Mouse (Mus musculus): Measurements from ENCODE around the gene Gm49380.

Gene Gm49380

GRCm38 (mm10) chr9:44093612-44094503, 19.4 kb downstream of the Gm49380 start:
- DNase-seq (ENCODE audit: low read depth, low spot score) = peak; percentile 63

DNA sequence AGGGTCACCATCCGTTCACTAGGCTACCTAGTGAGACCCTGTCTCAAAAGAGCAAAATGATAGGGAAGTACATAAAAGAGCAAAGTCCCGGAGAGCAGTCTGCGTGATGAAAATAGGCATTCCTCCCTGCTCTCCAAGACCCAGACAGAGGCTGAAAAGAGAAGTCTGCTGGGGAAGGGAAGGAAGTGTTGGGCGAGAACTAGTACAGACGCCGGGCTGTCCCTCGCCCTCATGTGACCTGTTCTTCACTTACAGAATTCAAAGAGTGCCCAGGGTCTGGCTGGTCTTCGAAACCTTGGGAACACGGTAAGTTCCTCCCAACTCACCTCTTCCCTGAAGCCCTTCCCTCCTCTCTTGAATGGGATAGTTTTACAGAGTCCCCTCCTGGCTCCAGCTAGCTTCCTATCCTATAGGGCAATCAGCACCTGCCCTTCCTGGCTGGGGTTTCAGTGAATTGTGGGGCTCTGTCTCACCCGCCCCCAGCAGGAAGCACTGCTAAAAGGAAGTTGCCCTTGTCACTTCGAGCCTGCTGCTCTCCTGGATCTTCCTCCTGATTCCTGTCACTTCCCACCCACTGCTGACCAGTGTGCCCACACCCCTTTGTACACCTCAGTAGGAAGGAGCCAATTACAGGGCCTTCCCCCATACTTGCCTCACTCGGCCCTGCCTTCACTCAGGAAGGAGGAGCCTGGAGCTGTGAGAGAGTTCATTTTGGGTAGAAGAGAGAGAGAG, 24.3 kb downstream of the Gm49380 start:
- DNase-seq (ENCODE audit: low read depth, low spot score) = no peak

GRCm38 (mm10) chr9:44087761-44088455, 25.4 kb downstream of the Gm49380 start:
- no peak for DNase-seq (ENCODE audit: low read depth, low spot score)

DNA sequence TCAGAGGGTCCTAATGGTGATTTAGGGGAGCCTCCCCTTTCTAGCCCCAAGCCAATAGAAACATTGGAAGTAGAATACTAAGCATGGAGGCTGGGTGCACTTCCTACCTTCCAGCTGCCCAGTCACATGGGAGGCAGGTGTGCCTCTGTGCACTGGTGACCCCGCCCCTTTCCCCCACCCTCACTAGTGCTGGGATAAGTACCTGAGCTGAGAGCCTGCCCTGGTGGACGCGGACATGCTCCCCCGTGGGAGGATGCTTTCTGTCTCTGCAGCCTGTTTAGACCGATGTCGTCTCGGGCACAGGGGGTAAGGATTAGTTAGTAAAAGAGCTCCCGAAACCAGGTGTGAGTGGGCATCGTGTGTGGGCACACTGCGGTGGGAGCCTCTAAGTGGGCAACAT, 26.3 kb downstream of the Gm49380 start:
- no peak for DNase-seq (ENCODE audit: low read depth, low spot score)

GRCm38 (mm10) chr9:44085741-44086665, 27.3 kb downstream of the Gm49380 start:
- DNase-seq (ENCODE audit: low read depth, low spot score) = no peak

GRCm38 (mm10) chr9:44085276-44085675, 28.0 kb downstream of the Gm49380 start:
- no peak for DNase-seq (ENCODE audit: low read depth, low spot score)

- DNase-seq (ENCODE audit: low read depth, low spot score) = peak; percentile 74
Observed at GRCm38 (mm10) chr9:44084659-44085229, 28.6 kb downstream of the Gm49380 start.

DNA sequence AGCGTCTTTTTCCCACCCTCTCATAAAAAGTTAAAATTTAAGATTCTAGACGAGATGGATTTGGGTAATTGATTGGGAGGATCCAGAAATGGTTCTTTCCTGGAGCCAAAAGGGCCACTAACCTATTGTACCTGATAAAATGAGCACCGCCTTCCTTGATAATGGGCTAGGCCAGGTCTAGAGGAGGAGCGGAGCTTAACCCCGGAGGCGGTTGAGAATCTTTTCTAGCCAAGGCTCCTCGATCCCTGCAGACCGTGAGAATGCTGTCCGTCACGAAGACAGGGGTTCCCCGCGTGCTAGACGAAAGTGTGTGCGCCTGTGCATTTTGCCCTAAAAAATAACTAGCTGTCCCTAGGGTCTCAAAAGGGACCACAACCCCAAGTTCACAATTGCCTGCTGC, 29.1 kb downstream of the Gm49380 start:
- DNase-seq (ENCODE audit: low read depth, low spot score) = no peak

DNA sequence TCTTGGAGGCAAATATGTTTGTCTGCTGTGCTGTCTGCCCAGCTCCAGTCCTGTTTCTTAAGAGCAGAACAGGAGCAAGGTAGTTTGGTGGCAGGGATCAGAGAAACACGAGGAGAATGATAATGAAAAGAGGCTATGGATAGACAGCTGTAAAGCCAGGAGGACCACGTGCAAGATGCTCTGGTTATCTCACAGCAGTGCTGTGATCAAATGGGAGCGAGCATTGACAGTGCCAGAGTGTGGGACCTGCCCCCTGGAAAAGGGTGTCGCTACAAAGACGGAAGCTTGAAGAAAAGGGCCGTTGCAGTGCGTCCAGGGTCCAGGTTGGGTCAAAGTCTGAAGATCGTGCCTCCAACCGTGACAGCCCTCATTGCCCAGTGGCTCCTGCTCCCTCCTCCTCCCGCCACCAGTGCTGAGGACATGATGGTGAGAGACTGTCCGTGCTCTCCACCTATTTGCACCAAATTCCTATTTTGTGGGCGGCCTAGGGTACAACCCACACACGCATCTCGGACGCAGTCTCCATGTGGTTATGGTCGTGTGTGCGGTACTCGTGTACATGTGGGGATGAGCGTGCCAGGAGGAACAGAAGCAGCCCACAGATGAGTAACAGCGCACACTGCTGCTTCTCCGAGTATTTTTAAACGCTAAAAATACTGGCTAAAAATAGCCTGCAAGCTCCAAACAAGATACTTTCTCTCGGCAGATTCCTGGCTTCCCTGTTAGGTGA, 29.7 kb downstream of the Gm49380 start:
- no peak for DNase-seq (ENCODE audit: low read depth, low spot score)

- no peak for DNase-seq (ENCODE audit: low read depth, low spot score)
Observed at GRCm38 (mm10) chr9:44082266-44082665, 31.0 kb downstream of the Gm49380 start.

- DNase-seq (ENCODE audit: low read depth, low spot score) = no peak
Observed at GRCm38 (mm10) chr9:44081581-44081980, 31.7 kb downstream of the Gm49380 start.

DNA sequence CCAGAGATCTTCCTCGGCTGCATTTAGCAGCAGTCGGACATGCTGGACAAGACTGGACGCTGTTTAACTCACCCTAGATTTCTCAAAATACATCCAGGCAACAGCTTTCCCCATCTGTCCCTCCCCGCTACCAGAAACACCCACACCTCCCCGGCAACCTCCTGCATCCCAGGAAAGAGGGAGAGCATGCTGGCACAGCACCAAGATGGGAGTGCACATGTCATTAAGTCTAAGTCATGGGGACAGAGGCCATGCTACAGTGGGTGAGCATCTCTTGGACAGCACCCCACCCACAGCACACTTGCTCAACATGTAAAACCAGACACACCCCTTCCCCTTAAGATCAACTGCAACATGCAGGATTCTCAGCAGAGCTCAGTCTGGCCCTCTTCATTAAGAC, 32.3 kb downstream of the Gm49380 start:
- DNase-seq (ENCODE audit: low read depth, low spot score) = no peak

DNA sequence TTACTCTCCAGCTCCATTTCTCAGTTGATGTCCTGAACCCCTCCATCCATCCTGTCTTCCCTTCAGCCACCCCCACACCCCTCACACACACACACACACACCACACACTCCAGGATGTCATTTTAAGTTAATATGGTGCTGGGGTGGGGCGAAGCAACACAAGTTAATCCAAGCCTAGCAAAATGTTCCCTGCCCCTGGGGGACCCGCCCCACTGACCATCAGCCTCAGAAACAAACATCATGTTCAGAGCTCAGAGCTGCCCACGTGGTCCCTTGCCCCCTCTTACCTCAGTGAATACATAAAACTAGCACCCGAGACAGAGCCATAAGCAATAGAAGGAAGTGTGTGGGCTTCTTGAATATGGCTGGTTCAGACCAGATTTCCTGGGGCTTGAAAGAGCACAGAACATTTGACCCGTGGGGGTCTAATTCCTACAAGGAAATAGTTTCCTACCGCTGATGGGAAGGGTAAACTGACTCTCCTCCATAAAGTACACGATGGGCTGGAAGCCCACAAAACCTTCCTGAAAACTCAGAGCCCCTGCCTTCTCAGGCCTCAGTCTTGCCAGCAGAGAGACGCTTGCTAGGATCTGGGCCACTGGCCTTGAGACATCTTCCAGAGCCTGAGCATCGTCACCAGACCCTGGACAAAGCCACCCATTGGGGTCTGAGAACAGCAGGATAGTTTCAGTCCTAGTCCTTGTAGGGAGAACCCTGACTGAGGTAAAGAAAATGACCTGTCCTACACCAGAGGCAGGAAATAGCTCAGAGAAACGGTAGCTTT, 33.1 kb downstream of the Gm49380 start:
- DNase-seq (ENCODE audit: low read depth, low spot score) = no peak

DNA sequence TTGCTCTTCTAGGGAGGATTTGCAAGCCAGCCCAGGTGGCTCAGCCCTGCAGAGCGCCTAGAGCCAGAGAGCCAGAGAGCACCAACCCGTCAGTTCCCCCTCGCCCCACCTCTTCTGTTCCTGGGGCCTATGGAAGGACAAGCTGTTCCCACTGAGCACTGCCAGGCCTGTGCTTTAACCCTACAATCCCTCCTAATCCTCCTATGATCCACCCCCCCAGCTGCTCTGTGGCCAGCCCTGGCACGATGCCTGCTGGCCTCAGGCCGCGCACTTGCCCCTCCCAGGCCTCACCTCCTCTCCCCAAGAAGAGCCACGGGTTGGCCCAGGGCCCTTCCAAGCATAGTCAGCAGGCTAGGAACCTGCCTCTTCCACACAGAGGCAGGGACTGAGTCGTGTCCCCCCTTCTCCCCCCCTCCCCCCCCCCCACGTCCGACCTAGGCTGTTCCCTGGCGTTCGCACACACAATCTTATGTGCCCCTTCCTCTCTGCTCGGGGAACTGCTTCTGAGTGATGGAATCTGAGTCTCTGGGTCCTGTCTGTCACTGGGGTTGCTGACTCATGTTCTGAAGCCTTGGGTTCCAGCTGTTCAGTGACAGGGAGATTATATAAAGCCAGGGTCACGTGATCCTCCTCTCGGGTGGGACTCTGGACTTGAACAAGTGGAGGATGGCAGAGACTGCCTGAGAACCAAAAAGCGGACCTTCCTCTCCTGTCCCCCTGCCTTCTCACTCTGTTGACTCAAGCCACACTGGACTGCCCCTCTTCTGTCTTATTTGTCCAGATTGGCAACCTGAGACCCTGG, 34.1 kb downstream of the Gm49380 start:
- DNase-seq (ENCODE audit: low read depth, low spot score) = no peak

DNA sequence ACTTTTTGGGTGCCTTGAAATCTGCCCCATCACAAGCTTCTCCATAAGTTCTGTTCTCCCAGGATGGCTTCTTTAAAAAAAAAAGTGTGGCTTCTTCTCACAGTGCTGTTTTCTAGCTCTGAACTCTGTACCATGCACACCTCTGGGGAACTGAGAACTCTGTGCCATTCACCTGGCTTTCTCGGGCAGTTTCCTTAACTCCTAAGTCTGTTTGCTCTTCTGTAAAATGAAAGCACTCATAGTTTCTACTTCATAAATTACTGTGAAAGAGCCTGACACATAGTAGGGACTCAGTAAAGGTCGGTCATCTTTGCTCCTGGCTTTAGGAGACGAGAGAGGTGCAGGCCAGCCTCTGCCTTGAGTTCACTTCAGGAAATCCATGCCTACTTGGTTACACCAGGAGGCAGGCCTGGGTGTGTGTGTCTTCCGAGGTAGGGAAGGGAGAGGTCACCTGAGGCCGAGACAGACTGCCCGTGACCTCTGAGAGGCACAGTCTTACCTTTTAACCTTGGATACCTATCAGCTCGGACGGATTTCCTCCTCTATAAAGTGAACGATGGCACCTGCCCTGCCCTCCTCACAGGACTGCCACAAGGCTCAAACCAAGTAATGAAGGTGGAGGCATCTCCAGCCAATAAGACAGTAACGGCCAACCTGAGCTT, 35.0 kb downstream of the Gm49380 start:
- DNase-seq (ENCODE audit: low read depth, low spot score) = no peak

DNA sequence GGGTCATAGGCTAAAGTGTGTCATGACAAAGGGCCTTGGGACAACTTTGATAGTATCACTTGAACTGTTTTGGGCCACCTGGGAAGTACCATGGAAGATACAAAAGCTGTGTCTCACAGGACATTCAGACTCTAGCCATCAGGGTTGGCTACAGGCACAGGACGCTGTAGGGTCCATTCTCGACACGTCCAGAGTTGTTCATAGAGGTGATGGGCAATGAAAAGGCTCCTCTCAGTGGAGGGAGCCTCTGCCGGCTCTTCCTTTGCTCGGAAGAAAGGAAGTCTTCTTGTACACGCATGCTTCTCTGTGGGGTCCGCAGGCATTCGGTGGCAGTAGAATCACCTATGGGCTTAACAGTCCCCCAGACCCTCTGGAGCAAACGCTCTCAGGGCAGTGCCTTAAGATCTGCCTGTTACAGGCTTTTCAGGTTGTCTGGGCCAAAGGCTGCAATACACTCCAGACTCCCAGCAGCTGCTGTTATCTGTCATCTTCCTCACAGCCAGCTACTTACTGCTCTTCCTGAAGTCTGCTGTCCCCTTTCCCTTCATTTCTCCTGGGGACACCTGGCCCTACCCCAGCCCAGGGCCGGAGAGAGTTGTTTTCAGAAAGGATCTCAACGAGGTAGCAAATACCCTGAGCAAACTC, 35.9 kb downstream of the Gm49380 start:
- no peak for DNase-seq (ENCODE audit: low read depth, low spot score)

GRCm38 (mm10) chr9:44076764-44077120, 36.6 kb downstream of the Gm49380 start:
- peak; percentile 64 for DNase-seq (ENCODE audit: low read depth, low spot score)

Data from CD4-positive helper T cell, adult 2 months (primary cell).